Mouse (Mus musculus): ENCODE measurements at regions not wholly inside any gene's neighbourhood (a gene's known extent, or its start where the extent isn't known, plus 50 kb on each side); places are given as distances from the start of the nearest gene placed in this dataset.

DNA sequence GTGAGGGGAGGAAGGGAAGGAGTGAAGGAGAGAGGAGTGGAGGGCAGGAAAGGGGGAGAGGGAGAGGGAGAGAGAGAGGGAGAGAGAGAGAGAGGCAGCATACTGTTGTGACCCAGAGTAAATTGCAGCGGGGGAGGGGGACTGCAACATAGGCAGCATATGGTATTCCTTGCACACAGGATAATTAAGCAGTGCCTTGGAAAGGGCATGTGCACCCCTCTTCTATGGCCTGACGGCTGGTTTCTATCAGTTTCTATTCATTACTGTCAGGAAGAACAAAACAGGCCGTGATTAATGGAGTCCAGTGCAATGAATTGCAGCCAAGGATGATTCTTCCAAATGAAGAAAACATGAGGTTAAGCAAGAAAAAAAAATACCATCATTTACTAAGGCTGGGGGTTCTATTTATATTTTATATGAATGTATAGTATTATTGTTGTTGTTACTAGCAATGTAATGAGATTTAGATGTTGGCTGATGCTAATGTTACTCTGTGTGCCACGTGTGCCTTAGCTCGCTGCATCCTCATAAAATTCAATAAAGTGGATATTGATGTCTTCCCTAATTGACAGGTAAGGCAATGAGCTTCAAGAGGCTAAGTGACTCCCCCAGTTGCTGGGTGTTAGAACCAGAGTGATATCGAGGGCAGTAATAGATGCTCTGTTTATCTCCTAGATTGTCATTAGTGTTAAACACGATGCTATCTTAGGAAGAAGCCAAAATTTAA, 181.3 kb downstream of the Gm19935 start:
- DNase-seq, result peak; percentile 6

DNA sequence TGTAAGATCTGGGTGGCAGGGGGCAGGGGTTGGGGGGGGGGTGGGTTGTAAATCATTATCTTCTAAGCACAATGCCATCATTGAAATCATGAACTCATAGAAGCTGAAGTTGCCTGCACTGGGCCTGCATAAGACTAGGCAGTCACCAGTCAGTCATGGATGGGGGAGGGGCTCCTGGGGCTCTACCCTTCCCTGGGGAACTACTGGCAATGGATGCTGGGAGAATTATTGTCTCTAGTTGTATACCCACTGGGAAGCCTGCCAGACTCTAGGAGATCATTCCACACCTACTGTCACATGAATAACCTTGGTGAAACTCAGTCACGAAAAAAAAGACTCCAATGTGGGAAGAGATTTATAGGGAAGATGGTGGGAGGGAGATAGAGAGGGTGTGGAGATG, 186.4 kb downstream of the Gm19935 start:
- DNase-seq, result no peak

DNA sequence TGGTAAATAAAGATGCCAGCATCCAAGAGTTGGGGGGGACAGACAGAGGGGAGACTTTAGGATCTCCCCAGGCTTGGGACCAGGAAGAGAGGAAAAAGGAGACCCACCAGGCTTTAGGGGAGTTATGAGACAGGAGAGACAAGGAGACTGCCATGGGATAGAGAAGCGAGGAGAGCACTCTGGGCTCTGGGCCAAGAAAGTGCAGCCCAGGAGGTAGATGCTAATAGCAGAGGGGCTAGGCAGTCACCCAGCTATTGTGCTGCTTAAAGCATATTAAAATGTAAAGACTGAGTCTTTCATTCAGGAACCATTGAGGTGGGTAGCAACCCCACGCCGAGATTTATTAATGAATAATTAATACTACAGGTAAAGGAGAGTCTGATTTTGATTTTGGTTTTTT, 208.8 kb downstream of the Gm19935 start:
- DNase-seq, result no peak

DNA sequence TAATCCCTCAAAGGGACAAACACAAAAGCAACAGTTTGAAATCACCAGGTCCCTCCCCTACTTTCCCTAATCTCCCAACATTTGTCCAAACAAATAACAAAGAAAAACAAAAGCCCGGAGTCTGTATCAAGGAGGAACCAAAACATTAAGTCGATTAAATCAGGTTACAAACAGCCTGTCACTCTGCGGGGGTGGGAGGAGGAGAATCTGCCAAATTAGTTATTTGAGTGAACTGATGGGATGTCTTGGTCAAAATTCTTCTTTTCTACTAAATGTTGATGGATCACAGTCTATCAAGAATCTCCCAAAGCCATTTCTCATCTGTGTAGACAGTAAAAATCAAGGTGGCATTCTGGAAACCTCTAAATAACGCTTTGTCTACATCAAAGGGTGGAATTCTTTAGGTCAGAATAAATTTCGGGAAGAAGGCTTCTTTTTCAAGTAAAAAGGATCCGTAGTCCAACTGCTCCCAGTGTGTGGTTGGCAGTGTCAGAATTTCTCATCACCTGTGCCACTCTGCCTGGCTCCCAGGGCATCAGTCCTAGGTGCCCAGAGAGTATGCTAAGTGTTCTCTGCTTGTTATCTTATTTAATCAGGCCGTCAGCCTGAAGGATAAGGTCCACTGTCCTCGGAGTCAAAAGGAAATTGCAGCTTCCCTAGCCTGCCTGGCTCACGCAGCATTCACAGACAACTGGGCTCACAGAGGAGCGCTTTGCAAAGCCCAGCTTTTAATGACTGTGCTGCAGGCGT, 216.1 kb downstream of the Gm19935 start:
- no peak for DNase-seq

DNA sequence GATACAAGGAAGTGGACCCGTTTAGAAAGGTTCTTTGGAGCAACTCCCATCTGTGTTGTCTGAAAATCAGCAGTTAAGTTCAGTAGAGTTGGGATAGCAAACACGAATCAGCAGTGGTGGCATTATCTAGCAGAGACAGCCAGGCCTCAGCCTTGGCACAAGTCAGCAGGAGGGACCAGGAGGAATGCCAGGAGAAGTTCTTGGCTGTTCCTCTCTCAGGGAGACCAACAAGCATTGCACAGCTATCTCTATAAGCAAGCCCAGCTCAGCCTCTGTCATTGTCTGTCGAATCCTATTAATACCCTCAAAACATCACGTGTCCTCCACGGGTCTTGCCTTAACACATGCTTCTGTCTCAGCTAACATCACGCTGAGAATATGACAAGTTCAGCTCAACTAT, 219.8 kb downstream of the Gm19935 start:
- DNase-seq, result peak; percentile 25

DNA sequence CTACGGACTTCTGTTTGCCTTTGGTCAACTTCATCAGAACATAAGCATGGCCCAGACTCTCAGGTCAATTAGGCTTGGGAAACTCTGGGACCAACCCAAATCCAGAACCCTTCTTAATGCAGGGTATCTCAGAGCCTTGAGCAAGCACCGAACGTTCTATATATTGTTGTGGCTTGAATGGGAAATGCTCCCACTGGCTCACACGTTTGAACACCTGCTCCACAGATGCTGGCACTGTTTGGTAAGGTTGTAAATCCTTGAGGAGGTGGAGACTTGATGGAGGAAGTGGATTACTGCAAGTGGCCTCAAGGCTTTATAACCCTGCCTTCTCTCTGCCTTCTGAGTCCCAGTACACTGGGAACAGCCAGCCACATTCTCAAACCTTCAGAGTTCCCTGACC, 231.3 kb upstream of the Tox3 start:
- no peak for DNase-seq

DNA sequence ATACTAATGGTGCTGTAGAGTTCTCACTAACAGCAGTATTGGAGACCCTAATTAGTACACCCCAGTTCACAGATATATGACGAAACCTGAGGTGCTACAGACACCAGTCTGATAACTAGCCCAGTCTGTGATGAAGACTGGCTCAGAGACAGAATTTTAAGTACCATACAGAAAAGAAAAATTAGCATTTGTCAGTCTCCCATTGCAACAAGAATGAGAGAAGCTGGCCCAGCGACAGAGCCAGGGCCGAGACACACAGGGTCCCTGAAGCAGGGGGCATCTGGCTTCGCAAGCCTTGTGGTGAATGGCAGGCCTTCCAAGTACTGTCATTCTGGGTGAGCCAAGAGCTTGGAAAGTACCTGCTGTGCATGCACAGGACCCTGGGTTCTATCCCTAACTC, 228.8 kb upstream of the Tox3 start:
- no peak for DNase-seq

DNA sequence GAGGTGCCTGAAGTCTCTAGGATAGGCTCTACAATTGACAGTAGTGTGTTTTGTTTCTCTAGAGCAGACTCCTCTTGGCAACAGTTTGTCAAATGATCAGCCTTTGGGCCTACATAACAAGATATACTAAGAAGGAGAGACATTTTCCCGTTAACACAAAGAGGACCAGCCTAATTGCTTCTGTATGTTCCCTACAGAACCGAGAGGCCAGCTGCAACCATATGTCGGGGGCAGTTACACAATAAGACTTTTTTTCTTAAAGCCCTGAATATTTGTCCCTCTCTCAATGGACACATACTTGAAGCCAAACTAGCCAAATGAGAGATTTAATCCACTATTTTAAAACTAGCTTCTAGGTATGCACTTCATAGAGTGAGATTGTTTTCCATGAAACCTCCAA, 226.5 kb upstream of the Tox3 start:
- DNase-seq, result no peak

DNA sequence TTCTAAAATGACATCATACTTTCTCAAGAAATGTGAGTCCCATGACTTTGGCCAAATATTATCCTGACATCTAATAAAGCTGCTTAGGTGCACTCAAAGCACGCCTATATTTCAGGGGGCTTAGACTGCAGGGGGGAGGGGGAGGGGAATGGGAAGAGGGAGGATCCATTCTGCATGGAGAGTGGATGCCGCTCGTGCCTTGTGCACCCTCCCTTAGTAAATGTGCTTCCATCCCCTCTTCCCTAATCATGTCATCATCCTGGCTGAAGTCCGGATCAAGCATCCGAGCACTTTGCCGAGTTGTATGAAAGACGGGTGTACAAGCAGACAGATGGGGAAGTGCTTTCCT, 207.9 kb upstream of the Tox3 start:
- DNase-seq, result no peak

DNA sequence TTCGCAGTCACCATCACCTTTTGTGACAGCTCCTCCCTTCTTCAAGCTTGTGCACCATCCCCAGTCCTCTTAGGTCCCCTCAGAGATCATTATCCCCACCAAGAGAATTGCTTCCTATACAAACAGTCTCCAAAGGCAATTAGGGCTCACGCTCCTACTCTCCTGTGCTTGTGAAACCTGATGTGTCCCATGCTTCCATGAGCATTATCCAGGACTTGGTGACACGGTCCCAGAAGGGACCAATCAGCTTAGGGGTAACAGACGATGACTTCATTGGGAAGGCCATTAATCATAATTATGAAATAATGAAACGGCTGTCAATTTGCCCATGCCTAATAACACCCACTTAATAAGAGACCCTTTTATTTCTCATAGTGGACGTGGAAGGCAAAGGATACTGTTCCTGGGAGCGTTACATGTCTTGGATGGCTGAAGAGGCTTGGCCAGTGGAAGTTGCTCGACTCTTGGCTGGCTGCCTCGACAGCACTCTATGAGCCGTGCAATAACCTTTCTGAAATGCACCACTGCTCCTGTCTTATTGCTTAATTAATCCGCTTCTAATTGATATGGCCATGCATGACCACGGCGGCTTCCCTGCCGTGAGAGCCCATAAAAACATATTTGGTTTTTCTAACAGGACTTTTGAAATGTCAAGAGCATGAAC, 207.4 kb upstream of the Tox3 start:
- DNase-seq, result no peak

DNA sequence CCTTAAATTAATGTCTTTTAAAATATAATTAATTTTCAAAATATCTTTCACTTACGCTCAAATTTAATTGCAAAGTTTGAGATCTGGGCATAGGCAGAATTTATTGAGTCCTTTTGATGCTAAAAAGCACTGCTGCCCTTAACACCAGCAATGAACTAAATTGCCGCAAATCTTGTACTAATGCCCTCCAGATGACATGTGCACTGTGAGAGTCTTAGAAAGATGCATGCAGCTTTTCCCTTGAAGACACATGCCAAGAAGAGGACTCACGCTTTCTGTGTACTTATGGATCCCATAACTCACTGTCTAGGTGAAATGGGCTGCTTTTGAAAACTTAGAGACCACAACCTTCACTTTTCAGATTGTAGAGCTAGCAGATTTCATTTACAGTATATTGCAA, 199.1 kb upstream of the Tox3 start:
- no peak for DNase-seq

DNA sequence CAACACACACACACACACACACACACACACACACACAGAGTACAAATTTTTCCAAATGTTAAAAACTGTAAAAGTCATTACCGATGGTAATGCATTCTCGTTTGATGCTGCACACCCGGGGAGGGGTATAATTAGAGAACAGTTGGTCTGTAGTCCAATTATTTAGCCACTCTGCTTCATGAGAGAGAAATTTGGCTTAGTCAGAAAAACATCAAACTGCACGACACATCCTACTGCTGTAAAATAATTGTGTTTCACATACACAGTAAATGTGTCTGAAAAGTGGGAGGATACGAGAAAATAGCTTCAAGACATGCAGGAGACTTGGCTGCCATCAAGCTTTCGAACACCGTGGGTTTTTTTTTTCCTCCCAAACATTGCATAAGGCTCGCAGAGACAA, 194.5 kb upstream of the Tox3 start:
- DNase-seq, result peak; percentile 6

DNA sequence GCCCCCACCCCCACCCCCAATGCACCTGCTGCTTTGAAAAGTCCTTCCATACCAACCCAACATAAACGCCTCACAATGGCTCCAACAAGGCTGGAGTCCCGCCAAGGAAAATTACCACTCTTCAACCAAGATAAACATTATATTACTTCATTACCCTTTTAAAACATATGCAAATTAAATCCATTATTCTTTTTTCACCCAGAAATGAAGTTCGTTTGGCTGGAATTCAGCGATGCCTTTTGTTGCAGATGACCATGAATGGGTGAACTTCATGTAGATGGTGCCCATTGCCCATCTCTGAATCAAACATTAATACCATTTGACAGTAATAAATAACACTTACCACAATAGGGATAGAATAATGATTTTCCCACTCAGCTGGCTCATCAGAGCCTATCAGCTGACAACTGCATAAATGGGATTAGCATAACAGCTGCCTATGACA, 188.1 kb upstream of the Tox3 start:
- no peak for DNase-seq

DNA sequence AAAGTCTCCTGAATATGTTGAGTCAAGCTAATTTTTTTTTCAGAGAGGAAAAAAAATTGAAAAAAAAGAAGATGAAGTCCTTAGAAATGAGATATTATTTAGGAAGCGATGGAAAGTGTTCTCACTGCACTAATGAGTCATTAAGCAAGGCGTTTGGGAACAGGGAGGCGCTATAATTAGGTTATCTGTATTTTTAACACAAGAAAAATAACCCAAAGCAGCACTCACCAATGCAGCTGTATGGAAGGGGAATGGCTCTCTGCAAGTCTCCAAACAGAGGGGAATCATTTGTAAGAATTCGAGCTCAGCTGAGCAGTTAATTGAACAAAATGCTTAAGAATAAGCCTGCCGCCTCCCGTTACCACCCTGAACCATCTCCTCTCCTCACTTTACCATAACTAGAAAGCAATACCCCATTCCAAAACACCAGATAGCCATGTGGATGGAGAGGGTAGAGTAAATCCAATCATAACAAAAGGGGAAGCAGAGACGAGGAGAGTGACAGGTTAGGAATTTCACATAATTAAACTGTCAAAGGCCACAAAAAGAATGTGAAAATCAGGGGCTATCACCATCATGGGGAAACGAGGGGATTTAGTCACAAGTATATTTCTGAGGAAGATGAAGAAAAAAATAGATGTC, 187.5 kb upstream of the Tox3 start:
- DNase-seq, result peak; percentile 14

DNA sequence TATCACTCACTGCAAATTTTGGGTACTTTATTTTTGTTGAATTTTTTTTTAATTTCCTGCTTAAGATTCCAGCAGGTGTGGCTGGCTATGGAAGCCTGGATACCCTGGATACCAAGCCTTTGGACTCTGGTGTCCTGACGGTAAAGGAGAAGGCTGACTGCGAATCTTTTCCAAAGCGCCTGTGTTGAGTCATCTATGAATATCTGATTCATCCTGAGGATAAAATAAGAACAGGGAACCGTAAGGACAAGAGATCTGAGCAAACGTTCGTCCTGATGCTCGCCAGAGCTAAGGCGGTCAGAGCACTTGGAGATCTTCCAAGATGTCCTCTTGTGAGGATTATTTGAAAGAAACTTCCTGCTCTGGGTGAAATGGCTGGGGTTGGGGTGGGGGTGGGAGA, 173.2 kb upstream of the Tox3 start:
- no peak for DNase-seq

DNA sequence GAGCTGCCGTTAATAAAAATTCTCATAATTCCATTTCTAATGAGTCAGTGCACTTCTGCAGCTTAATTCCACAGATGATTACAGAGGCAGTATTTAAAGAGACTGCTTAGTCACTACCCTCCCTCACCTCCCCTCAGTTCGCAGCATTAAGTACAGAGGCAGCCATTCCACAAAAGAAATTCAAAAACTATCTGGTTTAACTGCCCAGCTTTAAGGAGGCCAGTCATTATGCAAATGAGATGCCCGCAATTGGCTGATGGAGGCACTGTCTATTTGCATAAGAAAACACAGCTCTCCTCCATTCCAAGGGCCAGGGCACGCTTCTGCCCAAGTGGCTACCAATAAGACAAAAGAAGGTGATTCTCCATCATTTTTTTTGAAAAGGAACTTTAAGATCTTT, 172.0 kb upstream of the Tox3 start:
- DNase-seq, result no peak

DNA sequence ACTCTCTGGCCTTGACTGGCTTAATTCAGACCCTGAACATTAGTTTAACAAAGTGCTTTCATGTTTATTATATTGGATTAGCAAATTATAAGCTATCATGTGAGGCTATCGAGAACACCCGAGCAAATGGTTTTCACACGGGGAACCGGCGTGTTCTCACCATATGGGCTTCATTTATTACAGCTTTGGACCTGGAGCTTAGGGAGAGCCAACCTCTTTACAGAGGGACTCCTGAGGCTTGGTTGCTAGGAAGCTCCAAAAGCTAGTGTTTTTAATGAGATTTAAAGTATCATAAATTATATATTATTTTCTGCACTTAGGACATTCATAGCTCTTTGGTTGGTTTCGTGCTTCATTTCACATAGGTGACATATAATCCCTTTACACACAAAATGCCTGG, 171.4 kb upstream of the Tox3 start:
- no peak for DNase-seq

DNA sequence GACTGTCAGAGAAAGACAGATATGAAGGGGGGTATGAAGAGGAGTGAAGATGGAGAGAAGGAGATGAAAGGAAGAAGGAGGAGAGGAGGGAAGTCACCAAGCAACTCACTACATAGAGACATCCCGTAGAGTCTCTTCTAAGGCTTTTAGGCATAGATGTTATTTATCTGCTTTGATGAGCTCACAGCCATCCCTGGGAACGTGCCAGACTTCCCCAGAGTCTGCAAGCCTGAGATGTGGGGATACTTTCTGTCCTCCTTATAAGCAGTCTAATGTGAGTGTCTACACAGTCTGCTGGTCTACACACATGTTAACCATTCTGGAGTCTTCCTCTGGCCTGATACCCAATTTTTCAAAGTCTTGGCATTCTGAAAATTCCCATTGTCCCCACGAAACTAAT, 166.0 kb upstream of the Tox3 start:
- no peak for DNase-seq

DNA sequence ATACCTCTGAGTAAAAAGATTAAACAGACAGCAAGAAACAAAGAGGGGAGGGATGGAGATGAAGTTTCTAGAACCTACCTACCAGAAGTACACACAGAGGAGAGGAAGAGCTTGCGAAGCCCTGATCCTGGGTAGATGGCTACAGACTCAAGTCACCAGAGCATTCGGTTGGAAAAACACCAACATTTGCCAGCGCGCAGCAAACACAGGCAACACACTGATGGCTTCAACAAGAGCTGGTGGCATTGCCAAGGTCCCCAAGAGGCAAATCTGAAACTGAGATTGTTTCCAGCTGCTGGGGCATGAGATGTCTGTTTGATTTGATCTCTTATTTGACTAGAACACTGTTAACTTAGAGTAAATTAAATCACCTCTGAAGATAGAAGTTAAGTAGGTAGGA, 165.5 kb upstream of the Tox3 start:
- DNase-seq, result no peak

DNA sequence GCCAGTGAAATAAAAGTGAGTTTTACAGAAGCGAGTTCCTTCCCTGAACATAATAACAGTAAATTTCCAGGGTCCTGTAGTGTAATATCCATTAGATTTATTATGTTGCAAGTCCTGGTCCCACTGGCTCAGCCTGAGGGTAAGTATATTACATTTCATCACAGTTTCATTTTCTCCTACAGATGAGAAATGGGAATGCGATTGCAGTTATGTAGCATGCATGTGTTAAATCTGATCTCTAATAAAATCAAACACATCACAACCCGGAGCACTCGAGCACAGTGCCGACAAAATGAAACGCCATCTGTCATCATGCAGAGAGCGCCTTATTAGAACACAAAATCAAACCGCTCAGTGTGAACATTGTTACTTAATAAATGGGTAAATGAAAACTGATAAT, 165.0 kb upstream of the Tox3 start:
- DNase-seq, result peak; percentile 73

DNA sequence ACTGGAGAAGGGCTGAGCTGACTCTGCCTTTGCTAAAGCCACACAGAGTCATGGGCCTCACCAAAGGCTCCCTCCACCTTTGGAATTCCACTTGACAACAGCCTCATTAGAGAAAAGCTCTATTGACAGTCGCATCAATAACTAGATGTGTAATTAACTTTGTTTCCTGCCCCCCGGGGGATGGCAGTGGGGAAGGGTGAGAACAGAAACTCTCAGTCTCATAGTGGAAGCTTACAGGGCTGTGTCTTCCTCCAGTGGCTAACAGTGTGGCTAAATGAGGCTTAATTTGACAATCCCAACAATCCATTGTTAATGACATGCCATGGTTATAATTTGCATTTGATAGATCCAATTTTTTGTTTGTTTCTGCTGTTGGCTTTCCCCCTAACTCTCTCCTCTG, 164.5 kb upstream of the Tox3 start:
- no peak for DNase-seq

DNA sequence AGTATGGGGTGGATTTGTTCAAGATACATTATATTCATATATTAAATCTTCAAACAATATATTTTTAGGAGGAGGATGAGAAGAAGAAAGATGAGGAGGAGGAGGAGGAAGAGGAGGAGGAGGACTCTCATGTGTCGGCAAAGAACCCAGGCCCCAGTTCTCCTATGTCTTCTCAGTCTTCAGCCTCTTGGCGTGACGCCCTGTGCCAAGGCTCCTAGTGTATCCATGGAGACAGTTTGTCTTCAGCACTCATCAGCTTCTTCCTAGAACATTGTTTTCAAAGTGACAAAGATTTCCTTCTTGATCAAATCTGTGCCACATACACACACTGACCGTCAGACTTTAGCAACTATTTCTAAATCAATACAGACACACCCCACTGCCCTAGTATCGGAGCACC, 156.4 kb upstream of the Tox3 start:
- DNase-seq, result peak; percentile 37

DNA sequence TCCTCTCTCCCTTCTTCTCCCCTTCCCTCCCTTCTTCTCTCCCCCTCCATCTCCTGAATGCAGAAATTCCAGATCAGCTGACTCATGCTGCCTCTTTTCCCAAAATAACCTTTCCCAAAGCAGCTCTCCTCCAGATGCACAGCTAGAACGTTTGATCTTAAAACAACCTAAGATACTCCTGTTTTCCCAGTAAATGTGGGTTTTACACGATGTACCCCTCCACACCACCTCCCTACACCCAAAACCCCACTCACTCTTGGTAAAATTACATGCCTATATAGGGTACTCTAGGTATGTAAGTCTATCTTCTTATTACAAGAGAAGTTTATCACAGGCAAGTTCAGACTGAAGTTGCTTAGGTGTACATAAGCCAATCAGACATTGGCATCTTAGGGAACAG, 155.2 kb upstream of the Tox3 start:
- DNase-seq, result no peak

DNA sequence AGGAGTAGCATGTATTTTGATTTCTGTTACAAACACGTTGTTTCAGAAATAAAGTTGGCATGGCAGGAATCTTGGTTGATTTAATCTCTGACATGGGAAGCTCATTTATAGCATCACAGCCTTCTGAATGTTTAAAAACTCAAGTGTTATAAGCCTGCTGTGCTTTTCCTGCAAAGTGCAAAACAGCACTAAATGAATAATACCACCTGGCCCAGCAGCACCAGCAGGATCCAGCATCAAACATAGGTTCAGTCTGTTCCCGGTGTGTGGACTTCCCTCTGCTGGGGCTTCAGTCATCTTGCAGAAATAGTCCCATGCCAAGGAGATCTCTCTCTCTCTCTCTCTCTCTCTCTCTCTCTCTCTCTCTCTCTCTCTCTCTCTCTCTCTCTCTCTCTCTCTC, 154.7 kb upstream of the Tox3 start:
- no peak for DNase-seq
